Mouse (Mus musculus) olfactory bulb, adult 2 months (tissue): ENCODE data around the gene Sh3d21. TPM values are rescaled to one million over a fixed set of nuclear protein-coding genes. Genes with fewer than 3 reads are reported as not detected.

Experiments used
- H3K27ac ChIP-seq: fragments of 200-500 bp; 2 replicates; pipeline ENCODE4 v1.5.1; 2012; ENCODE audit warnings: low read depth, low read length; ENCODE audit not compliant: insufficient read depth
- H3K4me1 ChIP-seq: fragments of 200-500 bp; 2 replicates; pipeline ENCODE4 v1.6.1; 2012; ENCODE audit warnings: low read length; ENCODE audit not compliant: control insufficient read depth, insufficient read depth
- H3K4me3 ChIP-seq: fragments of 200-500 bp; 2 replicates; pipeline ENCODE4 v1.5.1; 2012; ENCODE audit warnings: mild to moderate bottlenecking, low read depth, low read length, moderate library complexity; ENCODE audit not compliant: insufficient read depth
- CTCF ChIP-seq: fragments of 200-500 bp; IDR thresholded peaks from 2 replicates; pipeline ENCODE4 v1.5.1; 2012; ENCODE audit warnings: low read depth, mild to moderate bottlenecking, low read length, moderate library complexity; ENCODE audit not compliant: insufficient read depth
- POLR2A ChIP-seq: fragments of 200-500 bp; IDR thresholded peaks from 2 replicates; pipeline ENCODE4 v1.6.1; 2012; ENCODE audit warnings: mild to moderate bottlenecking, low read depth, low read length, moderate library complexity; ENCODE audit not compliant: insufficient read depth
- WGBS: fragments of 180-500 bp; shearing (Covaris S2); methylation state at CpG from one replicate; pipeline ENCODE4 v1.1.7; 2018; 5-methylcytosine and 5-hydroxymethylcytosine counted together
- polyA plus RNA-seq: library from polyadenylated mRNA; stranded (reverse); fragments of >200 nt; gene quantifications from 2 replicates; pipeline ENCODE4 v1.2.4, GENCODE M21; 2012; ENCODE audit warnings: low replicate concordance; ENCODE audit not compliant: missing spikeins, insufficient read depth, insufficient read length

Gene Sh3d21
- polyA plus RNA-seq, 1 experiment: not detected

DNA sequence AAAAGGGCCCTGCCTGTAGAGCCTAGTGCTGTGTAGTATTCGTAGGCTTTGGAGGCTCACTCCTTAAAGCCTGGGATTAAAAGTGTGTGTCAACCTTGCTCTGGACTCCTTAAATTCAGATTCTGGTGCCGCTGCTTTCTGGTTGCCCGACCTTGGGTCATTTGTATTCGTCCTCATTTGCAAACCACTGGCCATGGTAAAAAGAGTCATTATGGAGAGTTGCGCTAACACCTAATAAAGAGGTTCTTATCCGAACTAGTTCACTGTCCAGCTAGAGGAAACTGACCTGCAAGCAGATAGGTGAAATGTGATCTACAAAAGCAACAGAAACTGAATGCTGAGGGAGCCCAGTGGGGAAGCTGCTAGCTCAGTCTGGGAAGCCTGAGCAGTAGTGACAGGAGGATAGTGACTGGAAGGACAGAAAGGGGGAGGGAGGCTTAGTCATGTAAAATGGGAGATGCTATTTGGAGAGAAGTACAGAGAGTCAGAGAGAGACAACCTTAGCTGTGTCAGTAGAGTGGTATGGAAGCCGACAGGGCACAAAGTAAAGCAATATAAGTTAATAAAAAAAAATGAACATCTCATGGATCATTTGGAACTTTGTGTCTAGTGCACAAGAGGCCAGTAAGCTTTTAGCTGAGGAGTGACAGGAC, 58.0 kb downstream of the Sh3d21 start:
- 27% methylated on average over 7 of the region's 7 CpGs for WGBS

DNA sequence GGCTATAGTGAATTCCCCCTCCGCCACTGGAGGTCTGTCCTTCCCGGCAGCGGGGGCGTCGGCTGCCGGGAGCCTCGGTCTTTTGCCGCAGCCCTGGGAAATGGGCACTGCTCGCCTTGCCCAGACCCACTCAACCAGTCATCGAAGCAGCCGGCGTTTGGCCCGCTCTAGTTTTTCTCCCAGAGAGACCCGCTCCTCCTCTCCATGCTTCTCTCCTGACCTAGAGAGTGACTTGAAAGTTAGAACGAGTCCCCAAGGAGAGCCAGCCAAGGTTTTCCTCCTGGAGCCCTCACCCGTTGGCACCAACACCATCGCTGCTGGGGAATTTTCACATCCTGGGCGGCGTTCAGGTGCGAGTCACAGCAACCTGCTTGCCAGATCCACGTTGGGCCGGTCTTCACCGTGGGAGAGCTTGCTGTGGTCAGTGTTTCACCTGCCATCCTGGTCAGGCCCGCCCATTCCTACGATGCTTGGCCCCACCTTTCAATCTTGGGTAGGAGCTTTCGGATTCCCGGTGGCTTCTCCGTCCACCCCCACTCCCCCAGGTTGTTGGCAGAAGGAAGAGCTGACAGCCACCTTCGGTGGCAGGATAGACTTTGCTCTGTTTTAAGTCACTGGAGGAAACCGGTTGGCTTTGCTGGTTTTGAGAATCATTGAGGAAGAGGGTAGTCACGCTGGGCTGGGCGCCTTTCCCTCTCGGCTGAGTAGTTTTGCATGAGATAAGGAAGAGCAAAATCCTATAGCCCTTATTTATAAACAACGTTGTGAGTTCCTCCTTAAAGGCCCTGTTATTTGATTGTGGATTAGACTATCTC, 58.8 kb downstream of the Sh3d21 start:
- peak overlapping the region; percentile 70 for H3K4me3 ChIP-seq
- no peak for TF ChIP-seq POLR2A
- no peak for TF ChIP-seq CTCF
- WGBS: 1% methylated on average over 34 of the region's 34 CpGs
- H3K4me1 ChIP-seq: peaks cover 40% of the 10 kb centered on the region
- H3K27ac ChIP-seq: peak overlapping the region; percentile 58

More for the DNA sequence above, 58.0 kb downstream of the Sh3d21 start:
- no peak overlapping the region for H3K27ac ChIP-seq
- peaks cover 41% of the 10 kb centered on the region for H3K4me1 ChIP-seq
- TF ChIP-seq POLR2A (no peak), CTCF (no peak)
- peak overlapping the region; percentile 14; the same call in 1 of the 2 replicates for H3K4me3 ChIP-seq

DNA sequence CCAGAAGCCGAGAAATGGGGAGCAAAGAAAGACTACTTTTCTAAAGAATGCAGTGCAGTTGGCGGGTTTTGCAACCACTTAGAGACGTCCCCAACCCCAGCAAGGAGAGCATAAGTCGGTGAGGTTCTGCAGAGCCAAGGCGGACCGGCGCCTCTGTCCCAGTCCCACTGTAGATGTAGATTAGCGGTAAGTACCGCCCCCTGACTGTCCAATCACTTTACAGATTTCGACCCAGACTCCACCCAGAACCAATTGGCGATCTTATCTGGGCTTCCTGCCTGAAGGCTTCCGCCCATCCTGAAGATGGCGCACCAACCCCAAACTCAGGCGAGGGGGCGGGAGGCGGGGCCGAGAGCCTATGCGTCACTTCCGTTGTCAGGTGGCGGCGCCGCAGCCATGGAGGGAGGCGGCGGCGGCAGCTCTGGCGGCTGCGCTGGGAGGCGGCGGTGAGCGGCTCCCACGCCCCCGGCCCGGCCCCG, 59.7 kb downstream of the Sh3d21 start, which contains the start of gene Stk40:
Gene Stk40 (plus strand): TSS at position 368 of the 479 bp plus-strand sequence.
- WGBS: 1% methylated on average over 33 of the region's 34 CpGs
- Histone ChIP-seq H3K27ac (peak within 1 kb of the TSS; percentile 99), H3K4me1 (peaks cover 43% of the 10 kb centered on the region), H3K4me3 (peak within 1 kb of the TSS; percentile 70)
- TF ChIP-seq CTCF (peak; percentile 36; the same call in 1 of the 2 replicates), POLR2A (peak; percentile 93)

DNA sequence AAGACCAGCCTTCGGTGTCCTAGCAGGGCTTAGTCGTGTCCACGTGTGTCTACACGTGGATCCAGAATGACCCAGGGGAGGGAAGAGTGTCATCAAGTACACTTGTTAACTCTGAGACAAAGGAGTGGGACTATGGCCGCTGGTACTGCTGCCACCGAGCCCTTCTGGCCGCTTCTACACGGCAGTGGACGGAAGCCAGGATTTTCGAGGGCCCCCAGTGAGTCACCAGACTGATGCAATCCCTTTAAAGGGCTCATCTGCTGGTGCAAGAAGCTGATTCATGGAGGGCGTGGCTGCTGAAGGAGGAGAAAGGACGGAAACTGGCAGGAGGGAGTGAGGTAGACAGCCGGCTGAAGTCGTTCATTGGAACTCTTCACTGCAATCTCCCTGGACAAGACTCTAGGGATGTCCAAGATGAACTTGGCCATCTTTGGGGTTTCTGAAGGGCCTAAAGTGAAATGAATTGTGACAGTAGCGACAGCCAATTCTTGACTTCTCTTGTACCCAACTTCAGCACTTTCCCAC, 60.2 kb downstream of the Sh3d21 start:
- peaks cover 39% of the 10 kb centered on the region for H3K4me1 ChIP-seq
- peak overlapping the region; percentile 32 for H3K4me3 ChIP-seq
- WGBS: 1% methylated on average over 15 of the region's 15 CpGs
- TF ChIP-seq POLR2A: no peak
- no peak for TF ChIP-seq CTCF
- H3K27ac ChIP-seq: peak overlapping the region; percentile 99

- TF ChIP-seq POLR2A (no peak), CTCF (no peak)
- H3K27ac ChIP-seq: peak overlapping the region; percentile 99
- no peak overlapping the region for H3K4me3 ChIP-seq
- peaks cover 39% of the 10 kb centered on the region for H3K4me1 ChIP-seq
- WGBS: 29% methylated on average over 7 of the region's 7 CpGs
Observed at GRCm38 (mm10) chr4:126102061-126102841, 61.0 kb downstream of the Sh3d21 start.

- H3K4me3 ChIP-seq: no peak overlapping the region
- no peak for TF ChIP-seq CTCF
- TF ChIP-seq POLR2A: no peak
- 81% methylated on average over 3 of the region's 3 CpGs for WGBS
- H3K4me1 ChIP-seq: peaks cover 33% of the 10 kb centered on the region
- no peak overlapping the region for H3K27ac ChIP-seq
Observed at GRCm38 (mm10) chr4:126100764-126101163, 62.5 kb downstream of the Sh3d21 start.

Other genes with a start within 250 kb of the Sh3d21 start
- not detected in 2 replicates for gene Csf3r, start 138.9 kb downstream of the Sh3d21 start, polyA plus RNA-seq
- not detected in 2 replicates for gene Mrps15, start 116.6 kb downstream of the Sh3d21 start, polyA plus RNA-seq
- not detected in 2 replicates for gene Oscp1, start 104.9 kb downstream of the Sh3d21 start, polyA plus RNA-seq
- not detected in 2 replicates for gene Lsm10, start 66.9 kb downstream of the Sh3d21 start, polyA plus RNA-seq
- not detected in 2 replicates for gene Stk40, start 59.5 kb downstream of the Sh3d21 start, polyA plus RNA-seq
- not detected in 2 replicates for gene Eva1b, start 15.7 kb downstream of the Sh3d21 start, polyA plus RNA-seq
- gene Thrap3, start 39.3 kb upstream of the Sh3d21 start, polyA plus RNA-seq: 165 and 783 TPM in 2 replicates
- gene Map7d1, start 92.9 kb upstream of the Sh3d21 start, polyA plus RNA-seq: 379 TPM in 1 of 2 replicates, not detected in the other
- 342 TPM in 1 of 2 replicates, not detected in the other for gene Trappc3, start 98.8 kb upstream of the Sh3d21 start, polyA plus RNA-seq
- gene Col8a2, start 123.3 kb upstream of the Sh3d21 start, polyA plus RNA-seq: not detected in 2 replicates
- not detected in 2 replicates for gene Adprhl2, start 158.2 kb upstream of the Sh3d21 start, polyA plus RNA-seq
- gene Tekt2, start 162.2 kb upstream of the Sh3d21 start, polyA plus RNA-seq: not detected in 2 replicates